Mouse (Mus musculus): ENCODE data around the gene Stk11. TPM values are rescaled to one million over a fixed set of nuclear protein-coding genes. Genes with fewer than 3 reads are reported as not detected.

Stk11 gene
- total and polyA plus RNA-seq, 2 experiments from 2014 or later = 12.3 to 97.3 TPM

GRCm38 (mm10) chr10:80148610-80149290 lies 33.1 kb downstream of the Stk11 start:
- Histone ChIP-seq H3K4me1 (ENCODE audit: insufficient read depth, low read length) (peaks cover 15% of the 10 kb centered on the region), H3K27ac (ENCODE audit: low read depth, low read length) (peak overlapping the region; percentile 100), H3K9ac (replicated peaks; ENCODE audit: low read length, poor library complexity, severe bottlenecking) (peak overlapping the region; percentile 99), H3K36me3 (ENCODE audit: insufficient read depth, low read length) (peaks cover 27% of the 10 kb centered on the region), H3K9me3 (ENCODE audit: low read length) (no peaks in the 10 kb centered on the region), H3K4me2 (ENCODE audit: low read depth, low read length, poor library complexity, severe bottlenecking) (peak overlapping the region; percentile 90), H3K27me3 (ENCODE audit: insufficient read depth, low read length) (no peaks in the 10 kb centered on the region), H3K4me3 (ENCODE audit: low read depth, low read length) (peak overlapping the region; percentile 91)
- WGBS = under 1% methylated on average over 57 of the region's 57 CpGs
- peak; percentile 94 for DNase-seq (ENCODE audit: low spot score)
- peak; percentile 70 for TF ChIP-seq CTCF (IDR thresholded peaks at IDR 0.05)
- ATAC-seq (ENCODE audit: low FRiP score) = peak; percentile 60

- peak overlapping the region; percentile 99 for H3K9ac ChIP-seq (replicated peaks; ENCODE audit: low read length, poor library complexity, severe bottlenecking)
- peak overlapping the region; percentile 100 for H3K27ac ChIP-seq (ENCODE audit: low read depth, low read length)
- H3K4me1 ChIP-seq (ENCODE audit: insufficient read depth, low read length) = peaks cover 15% of the 10 kb centered on the region
- peak overlapping the region; percentile 91 for H3K4me3 ChIP-seq (ENCODE audit: low read depth, low read length)
- no peaks in the 10 kb centered on the region for H3K9me3 ChIP-seq (ENCODE audit: low read length)
- no peaks in the 10 kb centered on the region for H3K27me3 ChIP-seq (ENCODE audit: insufficient read depth, low read length)
- ATAC-seq (ENCODE audit: low FRiP score) (peak; percentile 85), DNase-seq (ENCODE audit: low spot score) (peak; percentile 99)
- WGBS = under 1% methylated on average over 72 of the region's 88 CpGs
- H3K36me3 ChIP-seq (ENCODE audit: insufficient read depth, low read length) = peaks cover 27% of the 10 kb centered on the region
- peak overlapping the region; percentile 90 for H3K4me2 ChIP-seq (ENCODE audit: low read depth, low read length, poor library complexity, severe bottlenecking)
- TF ChIP-seq CTCF (IDR thresholded peaks at IDR 0.05) = no peak
These were observed 34.0 kb downstream of the Stk11 start for GRCm38 (mm10) chr10:80149291-80150225.

- TF ChIP-seq CTCF (IDR thresholded peaks at IDR 0.05) = no peak; the same call in 1 of the 2 replicates
- DNase-seq (ENCODE audit: low spot score) (peak; percentile 78), ATAC-seq (ENCODE audit: low FRiP score) (no peak)
- Histone ChIP-seq H3K9ac (replicated peaks; ENCODE audit: low read length, poor library complexity, severe bottlenecking) (peak overlapping the region; percentile 99), H3K27ac (ENCODE audit: low read depth, low read length) (peak overlapping the region; percentile 98), H3K27me3 (ENCODE audit: insufficient read depth, low read length) (no peaks in the 10 kb centered on the region), H3K4me1 (ENCODE audit: insufficient read depth, low read length) (peaks cover 15% of the 10 kb centered on the region), H3K4me3 (ENCODE audit: low read depth, low read length) (peak overlapping the region; percentile 91), H3K36me3 (ENCODE audit: insufficient read depth, low read length) (peaks cover 32% of the 10 kb centered on the region), H3K9me3 (ENCODE audit: low read length) (no peaks in the 10 kb centered on the region), H3K4me2 (ENCODE audit: low read depth, low read length, poor library complexity, severe bottlenecking) (peak overlapping the region; percentile 90)
- WGBS = 0% methylated on average over 28 of the region's 71 CpGs
These were observed 34.9 kb downstream of the Stk11 start for GRCm38 (mm10) chr10:80150226-80151210.

GRCm38 (mm10) chr10:80151211-80152034 lies 35.8 kb downstream of the Stk11 start:
- under 1% methylated on average over 23 of the region's 26 CpGs for WGBS
- H3K4me1 ChIP-seq (ENCODE audit: insufficient read depth, low read length) = peaks cover 15% of the 10 kb centered on the region
- H3K4me2 ChIP-seq (ENCODE audit: low read depth, low read length, poor library complexity, severe bottlenecking) = peak overlapping the region; percentile 90
- TF ChIP-seq CTCF (IDR thresholded peaks at IDR 0.05) = no peak
- no peaks in the 10 kb centered on the region for H3K9me3 ChIP-seq (ENCODE audit: low read length)
- no peak for ATAC-seq (ENCODE audit: low FRiP score)
- H3K4me3 ChIP-seq (ENCODE audit: low read depth, low read length) = peak overlapping the region; percentile 91
- peak overlapping the region; percentile 99 for H3K9ac ChIP-seq (replicated peaks; ENCODE audit: low read length, poor library complexity, severe bottlenecking)
- peak overlapping the region; percentile 98 for H3K27ac ChIP-seq (ENCODE audit: low read depth, low read length)
- no peaks in the 10 kb centered on the region for H3K27me3 ChIP-seq (ENCODE audit: insufficient read depth, low read length)
- peaks cover 39% of the 10 kb centered on the region for H3K36me3 ChIP-seq (ENCODE audit: insufficient read depth, low read length)
- DNase-seq (ENCODE audit: low spot score) = no peak

All from midbrain, postnatal 0 days (tissue).